Mouse (Mus musculus): Measurements from ENCODE around the gene Nubpl. TPM values are rescaled to one million over a fixed set of nuclear protein-coding genes. Genes with fewer than 3 reads are reported as not detected.

The Nubpl gene
- polyA plus RNA-seq, 1 experiment, result 0.49 TPM

DNA sequence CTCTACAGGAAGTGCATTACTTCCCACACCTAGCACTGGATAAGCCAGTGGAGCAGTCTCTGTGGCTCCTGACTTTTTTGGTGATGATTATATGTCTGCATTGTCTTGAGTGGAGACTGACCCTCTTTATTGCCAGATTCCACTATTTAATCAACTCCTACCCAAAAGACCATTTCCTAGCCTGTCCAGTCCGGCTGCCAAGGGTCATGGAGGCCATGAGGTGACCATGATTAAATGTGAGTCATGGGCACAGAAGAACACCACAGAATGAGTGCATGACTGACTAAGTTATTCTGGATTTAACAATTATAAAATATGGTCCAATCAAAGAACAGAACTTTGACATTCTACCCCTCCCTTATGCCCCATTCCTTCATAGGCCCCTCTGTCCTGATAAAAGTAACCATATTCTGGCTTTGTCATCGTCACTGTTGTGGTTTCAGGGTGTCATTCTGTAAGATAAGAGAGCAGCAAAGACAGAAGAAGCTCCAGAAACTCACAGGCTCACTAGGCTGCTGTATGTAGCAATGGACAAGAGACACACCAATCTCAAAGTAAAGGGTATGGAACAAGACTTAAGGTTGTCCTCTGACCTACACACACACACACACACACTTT, 240.7 kb downstream of the Nubpl start:
- Histone ChIP-seq H3K4me1 (ENCODE audit: control insufficient read depth, insufficient read depth, insufficient read length) (no peaks in the 10 kb centered on the region), H3K27me3 (ENCODE audit: control insufficient read depth, insufficient read depth, low read length) (no peaks in the 10 kb centered on the region), H3K4me3 (ENCODE audit: extremely low read depth, insufficient read depth, insufficient read length) (no peak overlapping the region), H3K36me3 (ENCODE audit: control insufficient read depth, insufficient read depth, low read length) (no peaks in the 10 kb centered on the region), H3K27ac (ENCODE audit: insufficient read depth, low read length) (no peak overlapping the region)
- WGBS, result 66% methylated on average over 2 of the region's 2 CpGs
- DNase-seq (ENCODE audit: low read depth in 1 of 2, low spot score in 2 of 2), result no peak
- TF ChIP-seq POLR2A (IDR thresholded peaks at IDR 0.05; ENCODE audit: low read depth, low read length) (no peak), CTCF (IDR thresholded peaks at IDR 0.05; ENCODE audit: extremely low read depth, insufficient read depth, insufficient read length, insufficient replicate concordance) (no peak)

DNA sequence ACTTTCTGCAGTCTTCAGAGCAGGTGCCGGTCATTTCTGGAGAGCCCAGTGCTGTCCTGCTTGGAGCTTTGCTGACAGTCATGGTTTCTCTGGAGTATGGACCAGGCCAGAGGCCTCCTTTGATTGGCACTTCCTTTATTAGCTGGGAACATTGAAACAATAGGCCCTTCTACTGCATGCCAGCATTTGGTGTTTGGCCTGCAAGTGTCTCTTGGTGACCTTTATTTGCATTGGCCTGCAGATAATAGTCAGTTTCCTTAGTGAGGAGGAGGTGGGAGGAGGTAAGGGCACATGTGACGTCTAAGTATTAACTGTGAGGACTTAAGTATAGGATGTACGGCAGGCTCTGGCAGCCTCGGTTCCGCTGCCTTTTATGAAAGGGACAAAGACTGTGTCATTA, 249.1 kb downstream of the Nubpl start:
- WGBS, result 84% methylated on average over 5 of the region's 5 CpGs
- no peak overlapping the region for H3K27ac ChIP-seq (ENCODE audit: insufficient read depth, low read length)
- TF ChIP-seq POLR2A (IDR thresholded peaks at IDR 0.05; ENCODE audit: low read depth, low read length) (no peak), CTCF (IDR thresholded peaks at IDR 0.05; ENCODE audit: extremely low read depth, insufficient read depth, insufficient read length, insufficient replicate concordance) (no peak)
- H3K27me3 ChIP-seq (ENCODE audit: control insufficient read depth, insufficient read depth, low read length), result no peaks in the 10 kb centered on the region
- no peaks in the 10 kb centered on the region for H3K36me3 ChIP-seq (ENCODE audit: control insufficient read depth, insufficient read depth, low read length)
- H3K4me3 ChIP-seq (ENCODE audit: extremely low read depth, insufficient read depth, insufficient read length), result no peak overlapping the region
- no peaks in the 10 kb centered on the region for H3K4me1 ChIP-seq (ENCODE audit: control insufficient read depth, insufficient read depth, insufficient read length)
- no peak for DNase-seq (ENCODE audit: low read depth in 1 of 2, low spot score in 2 of 2)

DNA sequence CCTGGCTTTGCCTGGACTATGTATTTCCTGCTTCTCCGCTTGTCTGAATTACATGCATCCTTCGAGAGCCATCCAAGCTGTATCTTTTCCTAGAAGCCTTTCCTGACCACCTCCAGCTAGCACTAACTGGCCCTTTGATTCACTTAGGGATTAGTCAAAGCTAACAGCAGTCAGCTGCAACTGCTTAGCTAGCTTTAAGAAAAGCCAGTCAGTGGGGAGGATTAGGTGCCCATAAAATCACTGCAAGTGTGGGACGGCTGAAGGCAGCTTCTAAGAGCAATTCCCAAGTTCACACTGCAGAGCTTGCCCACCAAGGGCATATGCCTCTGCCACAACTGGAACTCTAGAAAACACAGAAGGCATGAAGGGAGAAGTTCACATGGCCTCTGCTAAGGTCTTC, 252.7 kb downstream of the Nubpl start:
- no peaks in the 10 kb centered on the region for H3K36me3 ChIP-seq (ENCODE audit: control insufficient read depth, insufficient read depth, low read length)
- 90% methylated on average over 3 of the region's 3 CpGs for WGBS
- H3K27me3 ChIP-seq (ENCODE audit: control insufficient read depth, insufficient read depth, low read length), result no peaks in the 10 kb centered on the region
- DNase-seq (ENCODE audit: low read depth in 1 of 2, low spot score in 2 of 2), result no peak
- TF ChIP-seq POLR2A (IDR thresholded peaks at IDR 0.05; ENCODE audit: low read depth, low read length) (no peak), CTCF (IDR thresholded peaks at IDR 0.05; ENCODE audit: extremely low read depth, insufficient read depth, insufficient read length, insufficient replicate concordance) (no peak)
- H3K4me1 ChIP-seq (ENCODE audit: control insufficient read depth, insufficient read depth, insufficient read length), result no peaks in the 10 kb centered on the region
- no peak overlapping the region for H3K4me3 ChIP-seq (ENCODE audit: extremely low read depth, insufficient read depth, insufficient read length)
- H3K27ac ChIP-seq (ENCODE audit: insufficient read depth, low read length), result no peak overlapping the region

DNA sequence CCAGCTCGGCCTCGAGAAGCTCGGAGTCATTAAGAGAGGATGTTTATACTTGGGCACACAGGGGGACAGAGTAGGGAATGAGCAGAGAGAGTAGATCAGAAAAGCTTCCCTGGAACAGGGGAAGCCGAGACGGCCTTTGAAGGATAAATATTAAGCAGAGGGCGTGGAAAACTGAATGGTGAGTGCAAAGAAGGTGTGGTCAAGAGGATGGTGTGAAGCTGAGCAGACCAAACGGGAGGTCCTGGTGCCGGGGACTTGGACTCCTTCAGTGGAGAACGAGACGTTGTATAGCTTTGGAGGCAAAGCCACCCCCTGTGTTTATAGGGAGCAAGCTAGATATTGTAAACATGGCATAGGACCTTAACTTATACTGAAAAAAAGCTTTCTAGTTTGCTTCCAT, 261.9 kb downstream of the Nubpl start:
- Histone ChIP-seq H3K27ac (ENCODE audit: insufficient read depth, low read length) (no peak overlapping the region), H3K4me3 (ENCODE audit: extremely low read depth, insufficient read depth, insufficient read length) (no peak overlapping the region), H3K27me3 (ENCODE audit: control insufficient read depth, insufficient read depth, low read length) (no peaks in the 10 kb centered on the region), H3K36me3 (ENCODE audit: control insufficient read depth, insufficient read depth, low read length) (no peaks in the 10 kb centered on the region), H3K4me1 (ENCODE audit: control insufficient read depth, insufficient read depth, insufficient read length) (no peaks in the 10 kb centered on the region)
- DNase-seq (ENCODE audit: low read depth in 1 of 2, low spot score in 2 of 2), result no peak
- WGBS, result 92% methylated on average over 10 of the region's 10 CpGs
- TF ChIP-seq CTCF (IDR thresholded peaks at IDR 0.05; ENCODE audit: extremely low read depth, insufficient read depth, insufficient read length, insufficient replicate concordance) (no peak), POLR2A (IDR thresholded peaks at IDR 0.05; ENCODE audit: low read depth, low read length) (no peak)

DNA sequence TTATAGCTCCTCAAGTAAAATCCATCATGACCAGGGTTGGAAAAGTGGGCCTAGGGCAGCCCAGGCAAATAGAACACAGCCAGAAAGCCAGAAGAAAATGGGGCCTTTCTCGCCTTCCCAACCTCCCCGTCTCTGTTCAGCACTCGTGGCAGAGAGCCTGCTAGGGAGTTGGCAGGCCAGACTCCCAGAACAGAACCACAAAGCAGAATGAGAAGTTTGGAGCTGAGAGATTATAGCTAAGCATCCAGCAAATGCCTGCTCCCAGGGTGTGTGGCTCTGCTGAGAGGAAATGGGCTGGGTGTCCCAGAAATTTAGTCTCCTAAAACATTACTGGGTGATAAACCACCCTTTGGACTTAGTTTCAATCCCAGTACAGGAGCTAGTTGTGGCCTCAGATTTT, 262.6 kb downstream of the Nubpl start:
- no peak for TF ChIP-seq POLR2A (IDR thresholded peaks at IDR 0.05; ENCODE audit: low read depth, low read length)
- TF ChIP-seq CTCF (IDR thresholded peaks at IDR 0.05; ENCODE audit: extremely low read depth, insufficient read depth, insufficient read length, insufficient replicate concordance), result no peak
- Histone ChIP-seq H3K36me3 (ENCODE audit: control insufficient read depth, insufficient read depth, low read length) (no peaks in the 10 kb centered on the region), H3K4me3 (ENCODE audit: extremely low read depth, insufficient read depth, insufficient read length) (no peak overlapping the region), H3K27me3 (ENCODE audit: control insufficient read depth, insufficient read depth, low read length) (no peaks in the 10 kb centered on the region), H3K4me1 (ENCODE audit: control insufficient read depth, insufficient read depth, insufficient read length) (no peaks in the 10 kb centered on the region), H3K27ac (ENCODE audit: insufficient read depth, low read length) (no peak overlapping the region)
- DNase-seq (ENCODE audit: low read depth in 1 of 2, low spot score in 2 of 2), result no peak
- whole genome bisulfite sequencing, result 75% methylated on average over 3 of the region's 3 CpGs

DNA sequence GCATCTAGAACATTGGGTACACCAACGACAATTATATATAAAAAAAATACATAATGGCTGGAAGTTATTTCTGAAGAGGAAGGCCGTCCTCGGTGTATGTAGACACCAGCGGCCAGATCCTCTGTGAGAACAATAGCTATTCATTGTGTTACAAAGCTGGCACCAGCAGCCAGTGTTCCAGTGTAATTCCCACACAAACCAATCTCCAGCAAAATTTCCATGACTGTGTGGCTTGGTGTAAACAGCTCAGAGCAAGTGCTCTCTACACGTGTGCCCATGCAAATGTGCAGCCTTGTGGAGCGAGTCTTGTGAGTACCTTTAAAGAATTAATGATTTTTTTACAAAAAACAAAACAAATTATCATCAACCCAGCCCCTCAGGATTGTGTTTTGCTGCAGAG, 263.7 kb downstream of the Nubpl start:
- DNase-seq (ENCODE audit: low read depth in 1 of 2, low spot score in 2 of 2), result no peak
- Histone ChIP-seq H3K27ac (ENCODE audit: insufficient read depth, low read length) (no peak overlapping the region), H3K27me3 (ENCODE audit: control insufficient read depth, insufficient read depth, low read length) (no peaks in the 10 kb centered on the region), H3K4me1 (ENCODE audit: control insufficient read depth, insufficient read depth, insufficient read length) (no peaks in the 10 kb centered on the region), H3K36me3 (ENCODE audit: control insufficient read depth, insufficient read depth, low read length) (no peaks in the 10 kb centered on the region), H3K4me3 (ENCODE audit: extremely low read depth, insufficient read depth, insufficient read length) (no peak overlapping the region)
- 83% methylated on average over 6 of the region's 6 CpGs for WGBS
- no peak for TF ChIP-seq CTCF (IDR thresholded peaks at IDR 0.05; ENCODE audit: extremely low read depth, insufficient read depth, insufficient read length, insufficient replicate concordance)
- TF ChIP-seq POLR2A (IDR thresholded peaks at IDR 0.05; ENCODE audit: low read depth, low read length), result no peak

Other genes with a start within 250 kb of the Nubpl start
- gene Heatr5a, start 126.4 kb upstream of the Nubpl start, polyA plus RNA-seq (2012; rRNA removed), result 18.0 and 24.6 TPM in 2 replicates
- gene Dtd2, start 91.2 kb upstream of the Nubpl start, polyA plus RNA-seq (2012; rRNA removed), result 2.3 and 2.8 TPM in 2 replicates
- 0.41 and 0.53 TPM in 2 replicates for gene Gpr33, start 69.7 kb upstream of the Nubpl start, polyA plus RNA-seq (2012; rRNA removed)